Mouse (Mus musculus): ENCODE results near the gene Pank4.
A peak's percentile ranks its signal among the peaks of the same experiment; 100 is the strongest.

Pank4 gene

GRCm38 (mm10) chr4:155012788-155013187, 48.9 kb downstream of the Pank4 start:
- peak in 1 of 2 experiments; percentile 53 for DNase-seq (ENCODE audit: low spot score in 2 of 2)

DNA sequence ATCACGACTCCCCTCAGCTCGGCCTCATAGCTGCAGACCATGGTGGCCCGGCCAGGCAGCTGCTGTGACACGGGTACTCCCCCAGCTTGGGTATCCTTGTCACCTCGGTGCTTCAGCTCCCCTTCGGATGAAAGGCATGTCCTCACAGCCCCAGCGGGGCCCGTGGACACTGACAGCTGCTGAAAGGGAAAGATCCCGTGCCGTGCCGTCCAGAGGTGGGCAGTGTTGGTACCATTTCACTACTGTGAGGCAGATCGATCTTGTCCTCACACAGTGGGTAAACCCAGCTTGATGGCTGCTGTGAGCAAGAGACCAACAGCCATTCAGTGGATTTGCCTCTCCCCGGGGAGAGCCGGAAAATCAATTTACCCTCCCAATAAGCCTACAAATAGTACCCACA, 50.3 kb downstream of the Pank4 start:
- no peak for DNase-seq (ENCODE audit: low spot score in 2 of 2)

DNA sequence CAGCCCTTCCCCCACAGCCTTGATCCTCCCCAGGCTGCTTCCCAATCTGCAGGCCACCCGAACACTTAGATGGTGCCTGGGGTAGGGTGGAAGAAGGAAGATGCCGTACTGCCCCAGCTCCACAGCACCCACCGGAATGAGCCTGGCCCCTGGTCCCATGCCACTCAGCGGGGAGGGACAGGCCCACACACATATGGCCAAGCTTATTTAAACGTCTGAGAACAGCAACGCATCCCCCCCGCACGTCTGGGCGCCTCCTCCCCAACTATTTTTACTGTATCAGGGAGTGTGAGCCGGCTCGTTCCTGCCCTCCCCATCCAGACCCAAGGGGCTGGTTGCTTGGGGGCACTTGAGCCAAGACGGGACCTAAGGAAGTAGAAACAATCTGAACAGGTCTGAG, 50.9 kb downstream of the Pank4 start:
- DNase-seq (ENCODE audit: low spot score in 2 of 2): peak; percentile 41 to 65

DNA sequence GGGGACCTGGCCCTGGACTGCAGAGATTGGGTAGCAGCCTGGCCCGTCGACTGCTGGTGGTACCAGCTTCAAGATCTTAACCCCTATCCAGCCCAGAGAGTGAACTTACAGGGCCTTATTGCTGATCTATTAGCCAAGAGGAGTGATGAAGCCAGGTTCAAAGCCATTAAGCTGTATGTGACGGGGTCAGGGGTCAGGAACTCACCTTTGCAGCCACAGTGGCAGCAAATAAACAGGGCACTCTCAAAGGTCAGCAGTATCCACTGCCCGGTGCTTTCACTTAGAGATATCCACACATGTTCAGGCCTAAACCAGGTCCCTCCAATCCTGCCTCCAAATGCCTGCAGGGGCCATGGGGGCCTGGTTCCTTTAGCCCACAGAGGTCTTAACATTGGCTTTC, 51.6 kb downstream of the Pank4 start:
- DNase-seq (ENCODE audit: low spot score in 2 of 2): no peak

GRCm38 (mm10) chr4:155016807-155017206, 52.9 kb downstream of the Pank4 start:
- no peak for DNase-seq (ENCODE audit: low spot score in 2 of 2)

- DNase-seq (ENCODE audit: low spot score in 2 of 2): no peak
Observed at GRCm38 (mm10) chr4:155017253-155017878, 53.4 kb downstream of the Pank4 start.

DNA sequence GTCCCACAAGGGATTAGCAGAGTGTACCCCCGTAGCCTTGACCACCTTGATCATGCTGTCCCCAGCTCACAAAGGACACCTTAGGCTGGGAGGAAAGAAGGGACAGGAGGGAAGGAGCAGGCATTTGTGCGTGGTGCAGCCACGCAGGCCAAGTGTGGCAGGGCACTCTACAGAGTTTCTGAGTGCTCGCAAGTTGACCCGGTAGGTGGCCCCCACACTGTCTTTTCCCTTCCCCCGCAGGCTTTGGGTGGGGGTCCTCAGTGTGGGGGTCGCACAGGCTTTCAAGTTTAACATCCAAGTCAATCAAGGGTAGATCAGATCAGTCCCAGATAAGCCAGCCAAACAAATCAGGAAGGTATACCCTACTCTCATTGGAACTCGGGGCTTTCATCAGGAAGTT, 54.1 kb downstream of the Pank4 start:
- DNase-seq (ENCODE audit: low spot score in 2 of 2): no peak

DNA sequence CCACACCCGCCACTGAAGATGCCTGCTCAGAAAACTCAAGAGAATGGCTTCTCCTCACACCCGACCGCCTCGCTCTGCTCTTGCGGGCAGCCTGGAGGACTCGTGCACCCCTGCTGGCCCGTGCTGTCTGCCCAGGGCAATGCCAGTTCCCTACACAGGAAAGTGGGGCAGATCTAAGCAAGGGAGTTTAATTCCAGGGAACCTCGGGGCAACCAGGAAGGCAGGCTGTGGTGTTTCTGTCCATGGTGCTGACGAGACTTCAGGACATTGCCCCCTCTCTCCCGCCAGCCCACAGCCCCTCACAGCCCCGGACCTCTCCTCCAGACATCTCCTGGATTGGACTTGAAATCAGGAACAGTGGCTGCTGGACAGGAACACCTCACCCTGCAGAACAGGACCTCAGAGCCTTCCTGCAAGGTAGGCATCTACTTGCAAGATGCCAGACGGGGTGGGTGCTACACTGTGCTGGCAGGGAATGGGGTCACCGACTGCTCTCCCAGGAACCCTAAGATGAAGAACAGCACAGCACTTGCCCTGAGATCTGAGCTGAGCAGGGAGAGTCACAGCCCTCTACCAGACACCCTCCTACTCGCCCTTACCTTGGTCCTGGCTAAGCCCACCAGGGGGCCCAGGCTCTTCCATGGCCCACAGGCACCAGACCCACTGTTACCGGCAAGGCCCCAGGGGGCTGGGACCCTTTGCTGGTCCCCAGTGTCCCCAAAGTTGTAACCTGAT, 54.8 kb downstream of the Pank4 start:
- DNase-seq (ENCODE audit: low spot score in 2 of 2): no peak

- no peak for DNase-seq (ENCODE audit: low spot score in 2 of 2)
Observed at GRCm38 (mm10) chr4:155019336-155019847, 55.5 kb downstream of the Pank4 start.

DNA sequence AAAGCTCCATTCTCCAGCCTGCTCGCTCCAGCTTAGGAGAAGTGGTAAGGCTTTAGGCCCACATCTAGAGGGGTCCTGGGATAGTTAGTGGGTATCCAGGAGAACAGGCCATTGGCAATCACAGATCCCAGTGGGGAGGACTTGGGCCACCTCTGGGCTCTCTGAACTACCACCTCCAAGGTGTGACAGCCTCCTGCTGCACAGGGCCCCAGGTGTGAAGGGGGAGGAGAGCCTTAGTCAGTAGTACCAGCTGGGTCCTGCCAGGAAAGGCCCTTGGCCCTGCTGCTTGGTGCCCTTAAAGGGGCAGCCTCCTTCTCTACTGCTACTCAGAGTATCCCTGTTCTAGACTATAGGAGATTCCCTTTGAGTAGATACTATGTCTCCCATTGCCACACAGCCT, 56.2 kb downstream of the Pank4 start:
- DNase-seq (ENCODE audit: low spot score in 2 of 2): no peak

GRCm38 (mm10) chr4:155020813-155021212, 56.9 kb downstream of the Pank4 start:
- no peak for DNase-seq (ENCODE audit: low spot score in 2 of 2)

- no peak for DNase-seq (ENCODE audit: low spot score in 2 of 2)
Observed at GRCm38 (mm10) chr4:155022228-155022855, 58.4 kb downstream of the Pank4 start.

GRCm38 (mm10) chr4:155024170-155025010, 60.5 kb downstream of the Pank4 start:
- DNase-seq (ENCODE audit: low spot score in 2 of 2): no peak
